Mouse (Mus musculus): ENCODE data around the gene Ndufaf3. TPM values are rescaled to one million over a fixed set of nuclear protein-coding genes. Genes with fewer than 3 reads are reported as not detected.

The Ndufaf3 gene
- total RNA-seq, 2 experiments from 2014 or later: 55.8 to 58.7 TPM

- DNase-seq (ENCODE audit: low spot score in 2 of 2): no peak
Observed at GRCm38 (mm10) chr9:108521604-108522003, 45.6 kb downstream of the Ndufaf3 start.

- DNase-seq (ENCODE audit: low spot score in 2 of 2): no peak
Observed at GRCm38 (mm10) chr9:108517931-108518332, 49.3 kb downstream of the Ndufaf3 start.

GRCm38 (mm10) chr9:108517253-108517930 is 49.8 kb downstream of the Ndufaf3 start:
- peak; percentile 46 to 78 for DNase-seq (ENCODE audit: low spot score in 2 of 2)

GRCm38 (mm10) chr9:108516380-108517251 is 50.6 kb downstream of the Ndufaf3 start, which contains the start of gene Qrich1:
Gene Qrich1, plus strand, starts transcription at chr9:108516806.
- peak; percentile 78 to 89 for DNase-seq (ENCODE audit: low spot score in 2 of 2)

Small RNAs within 50 kb of the gene (microRNA-seq; reads per million reads assigned to microRNA genes)
- gene Gm24083 (not detected), gene Mir191 (not detected), gene Mir425 (1,250 reads per million, percentile 77 among the genes with 10 or more reads in this experiment)

Other genes starting within 250 kb of the Ndufaf3 start
- gene Gpx1, start 228.5 kb downstream of the Ndufaf3 start, total RNA-seq (2021): 100 to 1,000 TPM; 473 to 481 TPM
- gene Usp4, start 219.6 kb downstream of the Ndufaf3 start, total RNA-seq (2021): 100 to 1,000 TPM; 119 to 123 TPM
- 1 to 10 TPM in 1 of 2 experiments, under 1 TPM in 1; 0.73 to 1.4 TPM for gene 1700102P08Rik, start 174.6 kb downstream of the Ndufaf3 start, total RNA-seq (2021)
- gene Ccdc36, start 138.9 kb downstream of the Ndufaf3 start, total RNA-seq (2021): under 1 TPM; 0.25 to 0.28 TPM
- gene BC048562, start 131.0 kb downstream of the Ndufaf3 start, total RNA-seq (2021): not detected
- gene Ccdc71, start 106.9 kb downstream of the Ndufaf3 start, total RNA-seq (2021): 10 to 100 TPM; 47.1 to 59.1 TPM
- 10 to 100 TPM; 55.1 to 58.2 TPM for gene Klhdc8b, start 105.9 kb downstream of the Ndufaf3 start, total RNA-seq (2021)
- 100 to 1,000 TPM; 136 to 153 TPM for gene Lamb2, start 87.7 kb downstream of the Ndufaf3 start, total RNA-seq (2021)
- gene Usp19, start 76.8 kb downstream of the Ndufaf3 start, total RNA-seq (2021): 100 to 1,000 TPM; 225 to 230 TPM
- gene Qars, start 59.7 kb downstream of the Ndufaf3 start, total RNA-seq (2021): 100 to 1,000 TPM; 212 to 220 TPM
- gene Qrich1, start 50.6 kb downstream of the Ndufaf3 start, total RNA-seq (2021): 100 to 1,000 TPM; 162 to 172 TPM
- 100 to 1,000 TPM; 105 to 106 TPM for gene Impdh2, start 7.1 kb downstream of the Ndufaf3 start, total RNA-seq (2021)
- 10 to 100 TPM; 60.3 to 74.2 TPM for gene Dalrd3, start 2.5 kb upstream of the Ndufaf3 start, total RNA-seq (2021)
- gene Wdr6, start 11.3 kb upstream of the Ndufaf3 start, total RNA-seq (2021): 100 to 1,000 TPM; 150 to 157 TPM
- 10 to 100 TPM; 13.4 to 16.2 TPM for gene P4htm, start 30.2 kb upstream of the Ndufaf3 start, total RNA-seq (2021)
- 10 to 100 TPM; 80.1 to 80.7 TPM for gene Arih2, start 82.0 kb upstream of the Ndufaf3 start, total RNA-seq (2021)
- 100 to 1,000 TPM in 1 of 2 experiments, 10 to 100 TPM in 1; 92.7 to 115 TPM for gene Slc25a20, start 94.7 kb upstream of the Ndufaf3 start, total RNA-seq (2021)
- gene Prkar2a, start 121.9 kb upstream of the Ndufaf3 start, total RNA-seq (2021): 10 to 100 TPM; 43.9 to 47.9 TPM
- gene Ip6k2, start 216.4 kb upstream of the Ndufaf3 start, total RNA-seq (2021): 100 to 1,000 TPM; 124 to 130 TPM
- 10 to 100 TPM; 10.9 to 14.5 TPM for gene Nckipsd, start 240.9 kb upstream of the Ndufaf3 start, total RNA-seq (2021)

All from adrenal gland, postnatal 4 days (tissue).